Mouse (Mus musculus) kidney, adult 2 months (tissue): ENCODE results near the gene Rcor2. TPM values are rescaled to one million over a fixed set of nuclear protein-coding genes. Genes with fewer than 3 reads are reported as not detected.

Experiments
- DNase-seq: peaks from one replicate; pipeline ENCODE4 v3.0.0; 2021
- H3K27ac ChIP-seq: fragments of 200-500 bp; 2 replicates; pipeline ENCODE4 v1.5.1; 2012; ENCODE audit warnings: low read depth, low read length, control low read depth, inconsistent platforms; ENCODE audit not compliant: insufficient read depth
- H3K27me3 ChIP-seq: fragments of 200-500 bp; replicated peaks from 2 replicates; pipeline ENCODE4 v1.6.1; 2012; ENCODE audit warnings: mild to moderate bottlenecking, moderate library complexity, low read length, inconsistent platforms; ENCODE audit not compliant: control insufficient read depth, insufficient read depth
- H3K36me3 ChIP-seq: fragments of 200-500 bp; 2 replicates; pipeline ENCODE4 v1.6.1; 2012; ENCODE audit warnings: mild to moderate bottlenecking, moderate library complexity, low read length, inconsistent platforms; ENCODE audit not compliant: control insufficient read depth, insufficient read depth
- H3K4me1 ChIP-seq: fragments of 200-500 bp; 2 replicates; pipeline ENCODE4 v1.6.1; 2011; ENCODE audit warnings: low read length; ENCODE audit not compliant: control insufficient read depth, insufficient read depth
- H3K4me3 ChIP-seq: fragments of 200-500 bp; 2 replicates; pipeline ENCODE4 v1.5.1; 2011; ENCODE audit warnings: mild to moderate bottlenecking, low read depth, low read length, control low read depth; ENCODE audit not compliant: insufficient read depth
- CTCF ChIP-seq: fragments of 200-500 bp; conservative IDR thresholded peaks from 2 replicates; pipeline ENCODE4 v1.5.1; 2011; ENCODE audit warnings: low read depth, mild to moderate bottlenecking, control low read depth, low read length, moderate library complexity, mixed read lengths; ENCODE audit not compliant: insufficient read depth, insufficient read length
- POLR2A ChIP-seq: fragments of 200-500 bp; IDR thresholded peaks from one replicate; pipeline ENCODE4 v1.6.1; 2011; ENCODE audit warnings: low read depth, low read length, control low read depth
- WGBS: fragments of 180-500 bp; shearing (Covaris S2); methylation state at CpG from one replicate; pipeline ENCODE4 v1.1.7; 2018; 5-methylcytosine and 5-hydroxymethylcytosine counted together
- polyA plus RNA-seq: library from polyadenylated mRNA; depleted of rRNA; stranded (reverse); fragments of >200 nt; gene quantifications from 2 replicates; pipeline ENCODE4 v1.2.3, GENCODE M21; 2012

Rcor2 gene
- polyA plus RNA-seq, 1 experiment: 1.8 TPM

DNA sequence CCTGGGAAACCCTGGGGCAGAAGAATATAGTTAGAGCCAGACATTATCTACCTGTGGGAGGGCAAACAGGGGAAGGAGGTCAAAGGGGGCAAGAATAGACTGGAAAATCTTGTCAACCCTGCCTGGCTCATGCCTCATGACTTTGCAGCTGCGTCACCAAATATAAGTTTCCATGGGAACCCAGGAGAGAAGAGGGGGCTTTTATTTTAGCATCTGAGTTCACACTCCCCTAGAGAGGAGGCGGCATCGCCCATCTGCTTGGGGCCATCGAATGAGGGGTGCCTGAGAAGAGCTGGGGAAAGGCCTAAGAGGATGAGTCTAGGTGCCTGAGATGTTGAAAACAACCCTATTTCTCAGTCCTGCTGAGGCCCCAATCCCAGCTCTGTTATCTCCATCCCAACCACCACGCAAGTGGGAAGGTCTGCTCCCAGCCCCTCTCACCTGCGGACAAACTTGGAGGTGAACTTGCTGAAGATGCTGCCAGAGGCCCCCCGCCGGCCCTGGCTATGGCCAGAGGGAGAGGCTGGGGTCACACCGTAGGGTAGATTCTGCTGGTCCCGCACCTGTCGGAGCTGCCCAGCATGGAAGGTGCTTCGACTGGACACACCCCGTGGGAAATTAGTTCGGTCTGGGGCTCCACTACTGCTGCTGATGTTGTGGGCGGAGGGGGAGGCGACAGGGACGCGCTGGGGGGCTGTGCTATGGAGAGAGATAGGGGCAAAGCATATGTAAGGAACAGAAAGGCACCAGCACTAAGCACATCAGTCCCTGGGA lies 13.6 kb downstream of the Rcor2 start:
- TF ChIP-seq POLR2A (no peak), CTCF (no peak)
- peaks cover 9% of the 10 kb centered on the region; the same call in 1 of the 2 replicates for H3K36me3 ChIP-seq

DNA sequence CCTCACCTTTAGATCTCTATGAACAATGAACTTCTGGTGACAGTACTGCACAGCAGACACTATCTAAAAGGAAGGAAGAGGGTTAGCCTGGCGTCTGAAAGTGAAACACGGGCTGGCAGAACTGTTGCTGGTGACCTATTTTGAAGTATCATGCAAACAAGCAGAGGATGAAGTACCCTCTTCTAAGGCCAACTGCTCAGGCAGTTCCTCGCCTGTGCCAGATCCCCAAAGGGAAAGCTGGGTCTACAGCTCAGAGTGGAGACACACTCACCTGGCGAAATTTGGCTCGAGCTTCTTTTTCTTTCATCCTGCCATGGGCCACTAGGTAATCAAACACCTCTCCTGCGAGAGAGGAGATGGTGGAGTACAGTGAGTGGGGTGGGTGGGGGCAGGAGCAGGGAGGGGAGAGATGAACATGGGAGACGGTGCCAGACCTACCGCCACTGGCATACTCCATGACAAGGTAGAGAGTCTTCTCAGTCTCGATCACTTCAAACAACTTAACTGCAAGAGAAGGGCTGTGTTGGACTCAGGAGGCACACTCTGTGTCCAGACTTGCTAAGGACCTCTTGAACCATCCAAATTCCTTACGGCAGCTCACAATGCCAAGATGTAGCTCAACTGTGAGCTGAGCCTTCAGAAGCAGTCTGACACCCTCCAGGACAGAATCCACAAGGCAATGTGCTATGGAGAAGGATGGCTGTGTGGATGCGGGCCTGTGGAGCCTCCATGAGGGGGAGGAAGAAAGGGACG lies 19.6 kb downstream of the Rcor2 start:
- no peaks in the 10 kb centered on the region for H3K27me3 ChIP-seq
- peaks cover 11% of the 10 kb centered on the region for H3K36me3 ChIP-seq
- DNase-seq: no peak
- H3K27ac ChIP-seq: no peak overlapping the region
- H3K4me3 ChIP-seq: no peak overlapping the region
- 77% methylated on average over 12 of the region's 12 CpGs for WGBS
- no peak for TF ChIP-seq POLR2A
- H3K4me1 ChIP-seq: peaks cover under 1% of the 10 kb centered on the region; the same call in 1 of the 2 replicates

More for the DNA sequence above, 13.6 kb downstream of the Rcor2 start:
- 84% methylated on average over 18 of the region's 18 CpGs for WGBS
- Histone ChIP-seq H3K4me1 (no peaks in the 10 kb centered on the region), H3K27me3 (no peaks in the 10 kb centered on the region), H3K27ac (no peak overlapping the region), H3K4me3 (no peak overlapping the region)
- DNase-seq: no peak

DNA sequence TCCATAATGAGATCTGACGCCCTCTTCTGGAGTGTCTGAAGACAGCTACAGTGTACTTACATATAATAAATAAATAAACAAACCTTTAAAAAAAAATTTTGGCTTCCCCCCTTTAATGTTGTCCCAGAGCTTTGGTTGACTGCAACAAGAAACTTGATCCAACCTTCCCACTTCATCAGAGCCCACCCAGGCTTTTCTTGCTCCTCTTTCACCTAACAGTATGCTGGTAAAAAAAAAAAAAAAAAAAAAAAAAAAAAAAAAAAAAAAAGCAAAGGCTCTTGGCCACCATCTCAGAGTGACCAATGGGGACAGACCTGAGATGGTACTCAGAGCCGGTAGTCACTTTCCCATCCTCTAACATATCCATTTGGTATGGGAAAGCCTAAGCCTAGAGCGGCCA lies 21.2 kb downstream of the Rcor2 start:
- Histone ChIP-seq H3K27me3 (no peaks in the 10 kb centered on the region), H3K36me3 (peaks cover 9% of the 10 kb centered on the region), H3K27ac (no peak overlapping the region), H3K4me3 (no peak overlapping the region), H3K4me1 (peaks cover 10% of the 10 kb centered on the region; the same call in 1 of the 2 replicates)
- WGBS: 83% methylated on average over 3 of the region's 3 CpGs
- TF ChIP-seq CTCF (no peak), POLR2A (no peak)
- no peak for DNase-seq

DNA sequence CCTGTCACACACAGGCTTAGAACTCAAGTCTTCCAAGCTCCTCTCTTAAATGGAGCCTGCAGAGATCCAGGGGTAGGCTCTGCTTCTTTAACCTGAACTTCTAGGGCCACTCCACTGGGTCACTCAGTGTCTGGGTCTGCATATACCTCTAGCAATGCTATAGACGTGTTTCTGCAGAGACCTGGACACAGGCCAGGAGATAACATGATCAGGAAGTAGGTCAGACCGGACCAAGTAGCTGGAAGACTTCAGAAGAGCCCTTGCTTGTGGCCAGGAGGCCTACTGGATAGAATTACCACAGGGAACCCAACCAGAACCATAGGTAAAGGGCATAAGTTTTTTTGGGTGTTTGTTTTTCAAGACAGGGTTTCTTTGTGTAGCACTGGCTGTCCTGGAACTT lies 22.6 kb downstream of the Rcor2 start:
- H3K27ac ChIP-seq: no peak overlapping the region

DNA sequence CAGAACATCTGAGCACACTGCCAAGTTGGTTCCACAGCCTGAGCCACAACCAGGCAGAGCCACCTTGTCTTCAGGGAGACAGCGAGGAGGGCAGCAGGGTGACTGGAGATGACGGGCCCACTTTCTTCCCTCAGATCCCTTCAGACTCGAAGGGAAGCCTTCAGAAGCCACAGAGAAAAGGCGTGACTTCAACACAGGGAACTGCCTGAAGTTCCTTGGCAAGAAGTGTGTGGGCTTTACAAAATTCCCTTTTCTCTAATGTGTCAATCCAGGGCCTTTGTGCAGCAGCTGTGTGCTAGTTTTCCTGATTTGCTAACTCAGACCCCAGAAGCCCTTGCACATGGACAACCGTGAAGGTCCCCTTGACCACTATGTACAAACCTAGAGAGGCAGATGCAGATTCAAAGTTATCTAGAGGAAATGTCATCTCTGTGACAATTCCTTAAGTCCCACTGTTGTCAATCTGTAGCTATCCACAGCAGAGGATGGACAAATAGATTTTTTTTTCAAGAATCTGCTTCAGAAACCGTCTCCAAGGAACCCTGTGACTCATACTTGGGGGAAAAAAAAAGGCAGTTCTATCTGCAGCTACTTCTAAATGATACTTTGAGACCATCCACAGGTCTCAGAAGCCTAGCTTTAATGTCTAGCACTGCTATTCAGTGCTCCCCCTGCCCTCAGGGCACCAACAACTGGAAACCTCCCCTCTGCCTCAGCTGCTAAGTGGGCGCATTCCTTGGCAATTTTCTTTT lies 25.0 kb downstream of the Rcor2 start:
- H3K36me3 ChIP-seq: no peaks in the 10 kb centered on the region; the same call in none of the 2 replicates
- H3K27ac ChIP-seq: no peak overlapping the region
- H3K4me1 ChIP-seq: peaks cover 37% of the 10 kb centered on the region
- no peaks in the 10 kb centered on the region for H3K27me3 ChIP-seq
- DNase-seq: no peak
- TF ChIP-seq CTCF (no peak), POLR2A (no peak)
- WGBS: 74% methylated on average over 7 of the region's 7 CpGs
- no peak overlapping the region for H3K4me3 ChIP-seq

More for the DNA sequence above, 22.6 kb downstream of the Rcor2 start:
- WGBS: 11% methylated on average over 2 of the region's 2 CpGs
- no peak overlapping the region for H3K4me3 ChIP-seq
- peaks cover 18% of the 10 kb centered on the region for H3K4me1 ChIP-seq
- no peak for TF ChIP-seq CTCF
- no peak for TF ChIP-seq POLR2A
- H3K36me3 ChIP-seq: peaks cover 4% of the 10 kb centered on the region
- no peaks in the 10 kb centered on the region for H3K27me3 ChIP-seq
- DNase-seq: no peak

DNA sequence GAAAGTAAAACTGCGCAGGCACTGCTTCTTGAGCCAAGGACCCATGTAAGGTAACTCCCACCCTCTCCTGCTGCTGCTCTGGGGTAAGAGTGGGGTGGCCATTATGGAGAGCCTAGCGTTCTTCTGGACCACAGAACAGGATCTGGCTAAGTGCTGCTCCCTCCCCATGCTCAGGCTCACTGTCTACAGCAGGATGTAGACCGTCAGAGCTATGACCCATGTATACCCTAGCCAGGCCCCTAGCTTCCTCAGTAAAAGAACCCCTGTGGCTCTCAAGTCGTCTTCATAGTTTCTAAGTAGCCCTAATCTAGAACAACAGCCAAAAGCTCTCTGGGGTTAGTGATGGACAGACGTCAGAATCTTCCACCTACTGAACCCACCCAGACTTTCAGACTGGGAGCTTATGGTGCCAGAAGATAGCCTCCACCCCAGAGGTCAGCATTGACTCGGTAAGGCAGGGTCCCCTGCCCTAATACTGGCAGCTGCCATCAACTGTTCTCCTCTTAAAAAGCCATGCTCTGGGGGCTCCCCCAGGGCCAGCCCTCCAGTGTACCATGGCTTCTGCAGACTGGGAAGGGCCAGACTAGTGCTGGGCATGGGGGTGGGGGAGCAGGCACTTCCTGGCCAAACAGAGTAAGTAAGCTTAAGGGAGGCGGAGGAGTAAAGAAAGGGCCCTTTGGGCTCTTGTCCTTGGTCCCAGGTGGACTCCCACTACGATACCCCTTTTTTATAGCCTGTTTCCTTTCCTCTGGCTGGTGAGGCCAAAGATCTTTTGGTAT lies 27.2 kb downstream of the Rcor2 start:
- H3K4me3 ChIP-seq: peak overlapping the region; percentile 38
- TF ChIP-seq POLR2A: no peak
- no peak for TF ChIP-seq CTCF
- no peaks in the 10 kb centered on the region for H3K27me3 ChIP-seq
- 44% methylated on average over 8 of the region's 8 CpGs for WGBS
- H3K4me1 ChIP-seq: peaks cover 42% of the 10 kb centered on the region
- H3K36me3 ChIP-seq: no peaks in the 10 kb centered on the region
- DNase-seq: peak; percentile 44
- peak overlapping the region; percentile 94 for H3K27ac ChIP-seq
